Mouse (Mus musculus) leukemia stem cell, adult 10-12 weeks (primary cell): ENCODE measurements around the gene St8sia1. TPM values are rescaled to one million over a fixed set of nuclear protein-coding genes. Genes with fewer than 3 reads are reported as not detected.

Experiments
- polyA plus RNA-seq: library from polyadenylated mRNA; stranded (reverse); fragments of >175 nt; gene quantifications from 2 replicates; pipeline ENCODE4 v1.2.3, GENCODE M21; 2012; ENCODE audit warnings: low replicate concordance

Gene St8sia1
- 0.50 and 0.82 TPM in 2 replicates for polyA plus RNA-seq

GRCm38 (mm10) chr6:142964076-142964530, at the start of gene St8sia1:
TSS of gene St8sia1 (minus strand) at chr6:142964452.

GRCm38 (mm10) chr6:142804402-142804801, 159.8 kb downstream of the St8sia1 start, which contains the start of gene Sult6b2:
TSS of gene Sult6b2 (minus strand) at chr6:142804502.

Other genes starting within 250 kb of the St8sia1 start
- 37.4 and 65.7 TPM in 2 replicates for gene Cmas, start 207.8 kb downstream of the St8sia1 start, polyA plus RNA-seq
- not detected in 2 replicates for gene Sult6b2, start 159.9 kb downstream of the St8sia1 start, polyA plus RNA-seq
- 3.7 and 5.5 TPM in 2 replicates for gene C2cd5, start 135.7 kb upstream of the St8sia1 start, polyA plus RNA-seq
- 22.2 and 57.2 TPM in 2 replicates for gene Etnk1, start 202.8 kb upstream of the St8sia1 start, polyA plus RNA-seq